ENCODE assay signal across 8 mouse cellular contexts in the genomic region with DNA sequence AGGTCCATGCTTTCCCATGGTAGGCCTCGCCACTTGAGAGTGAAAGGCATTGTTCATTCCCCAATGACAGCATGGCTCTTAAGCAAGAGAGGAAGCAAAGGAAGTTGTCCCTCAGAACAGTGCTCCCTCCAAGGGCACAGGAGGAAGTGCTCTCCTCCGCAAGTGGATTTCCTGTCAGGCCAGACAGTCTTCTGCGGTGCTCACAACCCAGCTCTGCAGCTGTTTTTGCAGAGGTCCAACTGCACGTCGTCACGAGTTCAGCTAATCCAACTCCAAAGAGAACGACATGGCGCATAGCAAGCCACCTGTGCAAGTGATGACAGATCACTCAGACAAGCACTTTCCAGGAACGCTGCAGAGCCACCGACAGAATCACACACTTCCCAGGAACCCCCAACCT.
DNase-seq lines count a peak whose midpoint lies in the region; ATAC-seq lines count a peak whose summit lies in the region.

No protein-coding gene starts in this region.

- no peaks in the 10 kb centered on the region for H3K27me3 ChIP-seq in midbrain, embryonic 15.5 days (replicated peaks)
- H3K27me3 ChIP-seq in midbrain, embryonic 11.5 days (ENCODE audit: control insufficient read depth, insufficient read depth, low read length): no peaks in the 10 kb centered on the region

- H3K9me3 ChIP-seq in midbrain, embryonic 15.5 days: no peaks in the 10 kb centered on the region
- no peaks in the 10 kb centered on the region for H3K9me3 ChIP-seq in midbrain, embryonic 11.5 days (ENCODE audit: control insufficient read depth, low read length)

- H3K4me2 ChIP-seq in midbrain, embryonic 15.5 days: no peak overlapping the region
- H3K4me2 ChIP-seq in midbrain, embryonic 11.5 days: no peak overlapping the region

- DNase-seq in 416B (ENCODE audit: low read depth): peak; percentile 85
- DNase-seq in adrenal gland, adult 8-10 months: peak; percentile 30
- peak; percentile 31 to 40 for DNase-seq in heart, postnatal 14 days
- peak; percentile 34 for DNase-seq in lung, postnatal 10 days
- DNase-seq in thymus, postnatal 4 days: peak; percentile 66
- DNase-seq in midbrain, embryonic 11.5 days (ENCODE audit: low spot score, missing footprints): no peak
- no peak for DNase-seq in right cerebral cortex, postnatal 36 days (ENCODE audit: low spot score in 2 of 2)

- H3K9ac ChIP-seq in midbrain, embryonic 15.5 days: no peak overlapping the region
- H3K9ac ChIP-seq in midbrain, embryonic 11.5 days (ENCODE audit: low read length): no peak overlapping the region

- no peak overlapping the region for H3K27ac ChIP-seq in midbrain, embryonic 15.5 days
- H3K27ac ChIP-seq in midbrain, embryonic 11.5 days (ENCODE audit: low read depth, low read length): no peak overlapping the region

- no peak overlapping the region for H3K4me3 ChIP-seq in midbrain, embryonic 15.5 days
- H3K4me3 ChIP-seq in midbrain, embryonic 11.5 days (ENCODE audit: low read depth, low read length): no peak overlapping the region

- no peak for ATAC-seq in midbrain, embryonic 15.5 days (replicated peaks)
- ATAC-seq in midbrain, embryonic 11.5 days (ENCODE audit: low FRiP score): no peak

- H3K4me1 ChIP-seq in midbrain, embryonic 15.5 days: peaks cover 25% of the 10 kb centered on the region
- H3K4me1 ChIP-seq in midbrain, embryonic 11.5 days (ENCODE audit: control insufficient read depth, insufficient read depth, low read length): peaks cover 17% of the 10 kb centered on the region

- no peaks in the 10 kb centered on the region for H3K36me3 ChIP-seq in midbrain, embryonic 15.5 days (replicated peaks)
- H3K36me3 ChIP-seq in midbrain, embryonic 11.5 days (ENCODE audit: control insufficient read depth, insufficient read depth, low read length): no peaks in the 10 kb centered on the region

- 76% methylated on average over 10 of the region's 10 CpGs for WGBS in midbrain, embryonic 15.5 days
- 80% methylated on average over 10 of the region's 10 CpGs for WGBS in midbrain, embryonic 11.5 days

- intact Hi-C loops in heart, postnatal 14 days (cut with DNase I): loop anchor here (2.0 kb wide), 1 partner anchor 31 kb away; no protein-coding TSS in a partner anchor

Comparison
In these comparisons a context has a peak if more than half of its experiments do, and no peak if none do; other contexts are left out.
1. DNase-seq: peak in 416B (single experiment), adrenal gland, adult 8-10 months (single experiment), heart, postnatal 14 days (2 of 2), lung, postnatal 10 days (single experiment) and thymus, postnatal 4 days (single experiment); none in midbrain, embryonic 11.5 days (single experiment) and right cerebral cortex, postnatal 36 days (0 of 2).